Mouse (Mus musculus) neural tube, embryonic 10.5 days (tissue): ENCODE data around the gene Anapc16.

Experiments
- DNase-seq: peaks from one replicate; pipeline ENCODE4 v3.0.0-alpha.2; 2017; ENCODE audit warnings: low spot score; ENCODE audit errors: extremely low spot score

The Anapc16 gene

DNA sequence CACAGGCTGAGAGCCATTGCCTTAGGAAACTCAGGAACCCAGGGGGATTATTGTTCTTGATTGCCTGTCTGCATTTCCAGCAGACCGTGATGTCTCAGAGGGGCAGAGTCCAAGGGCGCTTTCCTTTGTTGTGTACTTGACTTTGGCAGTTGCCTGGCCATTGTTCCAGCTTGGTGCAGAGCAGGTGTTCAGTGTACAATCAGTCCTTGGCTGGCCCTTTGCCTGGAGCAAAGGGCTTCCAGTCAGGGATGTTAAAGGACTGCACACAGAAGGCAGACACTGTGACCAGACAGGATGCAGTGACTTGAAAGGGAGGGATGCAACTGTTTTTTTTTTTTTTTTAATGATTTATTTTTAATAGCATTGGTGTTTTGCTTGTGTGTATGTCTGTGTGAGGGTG, 30.4 kb downstream of the Anapc16 start:
- no peak for DNase-seq

DNA sequence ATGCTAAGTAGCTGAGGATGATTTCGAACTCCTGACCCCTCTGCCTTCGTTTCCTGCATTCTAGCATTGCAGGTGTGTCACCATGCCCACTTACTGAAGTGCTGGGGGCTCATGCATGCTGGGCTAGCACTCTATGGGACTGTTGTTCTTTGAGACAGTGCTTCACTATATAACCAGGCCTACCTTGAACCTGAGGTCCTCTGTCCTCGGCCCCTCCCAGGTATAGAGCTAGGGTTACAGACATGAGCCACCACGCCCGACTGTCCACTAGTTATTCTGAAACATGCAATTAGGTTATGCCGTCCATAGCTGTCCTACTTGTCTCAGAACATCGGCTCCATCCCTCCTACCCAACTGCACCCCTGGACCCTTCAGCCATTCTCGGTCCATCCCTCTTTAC, 31.1 kb downstream of the Anapc16 start:
- DNase-seq = no peak

DNA sequence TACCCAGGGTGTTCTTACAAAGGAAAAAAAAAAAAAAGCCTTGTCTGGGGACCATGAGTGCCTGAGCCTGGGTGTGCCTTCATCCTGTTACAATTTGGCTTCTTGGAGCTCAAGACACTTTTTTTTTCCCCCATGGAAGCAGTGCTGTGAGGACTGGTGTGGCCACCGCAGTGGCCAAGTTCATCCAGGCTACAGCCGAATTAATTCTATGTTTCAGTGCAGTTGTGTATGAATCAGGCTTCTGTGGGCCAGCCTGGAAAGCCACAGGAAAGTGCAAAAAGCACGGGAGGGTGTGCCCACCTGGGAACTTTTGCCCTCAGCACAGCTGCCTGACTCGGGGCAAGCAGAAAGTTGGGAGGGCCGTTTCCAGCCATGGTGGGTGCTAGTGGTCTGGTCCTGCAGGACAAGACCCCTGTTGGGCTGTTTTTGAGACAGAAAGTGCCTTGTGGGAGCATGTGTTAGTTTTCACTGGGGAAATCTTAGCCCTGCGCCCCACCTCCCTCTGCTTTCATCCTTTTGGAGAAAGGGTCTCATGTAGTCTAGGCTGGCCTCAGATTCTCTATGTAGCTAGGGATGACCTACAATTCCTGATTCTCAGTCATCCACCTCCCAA, 32.4 kb downstream of the Anapc16 start:
- no peak for DNase-seq

DNA sequence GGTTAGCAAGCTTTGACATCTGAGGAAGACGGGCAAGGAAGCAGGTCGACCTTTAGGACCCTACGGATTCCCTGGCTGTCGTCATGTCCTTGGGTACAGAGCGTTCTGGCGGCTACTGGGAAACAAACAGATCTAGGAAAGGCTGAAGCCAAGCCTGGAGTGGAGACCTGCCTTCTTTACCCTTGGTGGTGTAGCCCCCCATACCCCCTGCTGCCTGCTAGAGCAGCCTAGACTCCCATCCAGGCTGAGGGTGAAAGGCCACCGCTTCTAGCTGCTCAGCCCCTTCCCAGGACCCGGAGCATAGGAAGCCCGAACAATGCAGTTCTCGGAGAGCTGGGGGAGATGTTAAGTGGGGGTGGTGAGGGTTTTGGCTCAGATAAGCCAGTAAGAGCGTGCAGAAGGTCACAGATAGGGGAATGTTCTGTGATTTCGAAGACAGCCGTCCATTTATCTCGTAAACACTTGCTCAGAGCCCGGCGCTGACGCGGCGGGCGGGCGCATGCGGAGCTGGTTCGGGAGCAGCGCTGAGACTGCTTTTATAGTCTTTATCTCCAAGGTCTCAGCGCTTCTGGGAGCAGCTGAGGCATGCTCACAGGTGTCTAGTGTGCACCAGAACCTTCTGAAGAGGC, 33.0 kb downstream of the Anapc16 start:
- peak; percentile 83 for DNase-seq

DNA sequence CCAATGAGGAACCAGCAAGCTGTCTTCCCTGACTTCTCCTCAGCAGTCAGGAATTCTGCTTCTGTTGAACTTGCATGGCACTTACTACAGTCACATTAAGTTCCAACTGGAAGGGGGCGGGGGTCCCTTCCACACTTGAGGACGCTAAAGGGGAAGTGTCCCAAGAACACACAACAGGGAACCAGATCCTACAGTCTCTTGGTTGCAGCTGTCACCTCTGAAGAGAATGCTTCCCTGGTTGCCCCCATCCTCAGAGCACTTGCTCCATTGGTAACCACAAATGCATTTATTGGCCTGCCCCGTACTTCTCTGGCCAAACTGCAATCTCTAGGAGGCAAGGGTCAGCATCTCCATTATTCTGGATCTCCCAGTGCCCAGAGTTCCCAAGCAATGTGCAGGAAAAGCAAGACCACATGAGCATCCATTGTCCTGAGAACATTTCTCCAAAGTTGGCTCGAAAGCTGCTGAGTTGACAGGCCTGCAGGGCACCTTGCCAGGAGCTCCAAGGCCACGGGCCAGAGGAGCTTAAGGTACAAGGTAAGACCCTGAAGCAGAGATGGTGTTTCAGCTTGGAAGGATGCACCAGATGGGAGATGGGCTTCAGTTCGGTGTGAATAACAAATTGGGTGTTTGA, 35.5 kb downstream of the Anapc16 start:
- DNase-seq = no peak

DNA sequence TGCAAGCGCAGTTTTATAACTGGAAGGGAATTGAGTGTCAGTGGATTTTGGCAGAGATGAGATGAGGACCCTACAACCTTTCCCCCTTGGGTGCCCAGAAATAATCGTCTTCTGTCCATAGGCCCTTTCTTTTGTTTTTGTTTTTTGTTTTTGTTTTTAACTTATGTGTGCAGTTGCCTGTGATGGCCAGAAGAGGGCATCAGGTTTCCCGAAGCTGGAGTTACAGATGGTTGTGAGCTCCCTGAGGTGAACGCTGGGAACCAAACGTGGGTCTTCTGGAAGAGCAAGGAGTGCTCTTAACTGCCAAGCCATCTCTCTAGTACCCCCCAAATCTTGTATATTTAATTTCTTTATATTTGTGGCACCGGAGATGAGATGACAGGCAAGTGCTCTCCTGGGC, 36.2 kb downstream of the Anapc16 start:
- no peak for DNase-seq

DNA sequence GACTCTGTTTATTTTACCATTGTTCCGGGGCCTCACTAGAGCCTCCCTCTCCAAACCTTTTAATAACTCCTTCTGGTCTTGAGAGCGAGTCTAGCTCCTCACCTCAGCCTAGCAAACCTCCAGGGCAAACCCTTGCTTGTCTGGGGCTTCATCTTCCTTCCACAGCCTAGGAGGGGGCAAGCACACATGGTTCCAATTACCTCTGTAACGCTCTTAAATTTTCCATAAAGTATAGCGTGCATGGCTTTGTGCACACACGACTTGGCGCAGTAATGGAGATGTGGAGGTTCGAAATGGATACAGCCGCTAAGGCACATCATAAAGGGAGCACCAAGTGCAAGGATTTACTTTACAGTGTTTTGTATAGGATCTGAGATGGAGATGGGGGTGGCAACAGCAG, 37.1 kb downstream of the Anapc16 start:
- DNase-seq = peak; percentile 56

DNA sequence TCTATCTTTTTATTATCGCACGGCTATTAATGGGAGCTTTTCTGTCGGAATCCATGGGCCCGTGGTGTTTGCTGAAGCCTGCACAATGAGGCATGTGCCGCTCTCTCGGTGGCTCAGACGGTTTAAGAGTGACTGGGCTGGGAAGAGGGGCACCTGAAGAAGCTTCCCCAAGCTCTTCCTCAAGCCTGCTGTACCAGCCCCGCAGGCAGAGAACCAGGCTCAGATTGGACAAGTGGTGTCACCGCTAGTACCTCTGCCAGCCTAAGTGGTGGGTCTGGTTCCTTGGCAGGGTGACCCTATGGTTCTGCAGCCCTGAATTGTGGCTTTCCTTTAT, 37.6 kb downstream of the Anapc16 start:
- no peak for DNase-seq

DNA sequence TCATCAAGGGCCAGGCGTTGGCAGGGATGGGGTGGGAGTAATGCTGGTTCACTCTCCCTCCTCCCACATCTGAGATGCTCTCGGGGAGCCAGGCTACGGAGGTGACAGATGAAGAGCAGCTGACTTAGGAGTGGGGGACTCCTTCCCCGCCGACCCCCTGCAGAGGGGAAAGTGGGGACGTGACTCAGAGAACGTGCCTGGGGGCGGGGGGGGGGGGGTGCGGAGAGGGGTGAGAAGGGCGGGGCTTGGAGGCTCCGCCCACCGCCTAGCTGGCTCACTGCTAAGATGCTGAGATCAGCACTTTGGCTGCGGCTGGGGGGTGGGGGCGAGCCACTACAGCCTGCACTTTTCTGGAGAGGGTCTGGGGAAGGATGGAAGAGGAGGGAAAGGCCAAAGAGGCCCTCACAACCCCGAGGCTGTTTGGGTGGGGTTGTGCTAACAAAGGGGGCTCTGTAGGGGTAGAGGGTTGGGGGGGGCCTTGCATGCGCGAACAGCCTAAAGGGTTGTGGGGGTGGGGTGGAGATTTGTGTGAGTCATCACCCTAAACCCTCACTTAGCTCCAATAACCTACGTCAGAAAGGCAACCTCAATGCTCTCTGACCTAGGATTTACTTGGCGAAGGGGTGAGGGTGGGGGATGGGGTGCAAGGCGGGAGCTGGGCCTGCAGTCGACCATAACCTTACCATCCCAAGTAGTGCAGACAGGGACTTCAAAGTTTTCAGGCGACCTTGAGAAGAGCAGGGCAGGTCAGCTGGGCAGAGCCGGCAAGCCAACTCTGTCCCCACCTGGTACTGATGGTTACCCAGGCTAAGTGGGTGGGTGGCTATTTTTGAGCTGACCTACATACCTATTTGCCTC, 38.2 kb downstream of the Anapc16 start:
- DNase-seq = peak; percentile 80

DNA sequence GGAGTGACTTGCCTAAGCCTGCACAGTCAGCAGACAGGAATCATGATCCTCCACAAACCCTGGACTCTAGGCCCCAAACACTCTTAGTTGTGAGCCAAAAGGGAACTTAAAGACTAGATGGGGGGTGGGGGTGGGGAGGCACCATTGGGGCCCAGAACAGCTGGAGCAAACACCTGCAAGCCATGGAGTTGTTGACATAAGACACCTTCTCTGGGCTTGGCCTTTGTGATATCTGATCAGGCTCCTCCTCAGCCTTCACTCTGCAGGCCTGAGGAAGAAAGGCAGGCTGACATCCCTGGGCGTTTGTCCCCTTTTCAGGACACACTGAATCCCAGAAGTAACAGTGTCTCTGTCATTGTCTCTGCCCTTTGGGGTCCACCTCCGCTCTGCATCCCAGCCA, 39.3 kb downstream of the Anapc16 start:
- no peak for DNase-seq

DNA sequence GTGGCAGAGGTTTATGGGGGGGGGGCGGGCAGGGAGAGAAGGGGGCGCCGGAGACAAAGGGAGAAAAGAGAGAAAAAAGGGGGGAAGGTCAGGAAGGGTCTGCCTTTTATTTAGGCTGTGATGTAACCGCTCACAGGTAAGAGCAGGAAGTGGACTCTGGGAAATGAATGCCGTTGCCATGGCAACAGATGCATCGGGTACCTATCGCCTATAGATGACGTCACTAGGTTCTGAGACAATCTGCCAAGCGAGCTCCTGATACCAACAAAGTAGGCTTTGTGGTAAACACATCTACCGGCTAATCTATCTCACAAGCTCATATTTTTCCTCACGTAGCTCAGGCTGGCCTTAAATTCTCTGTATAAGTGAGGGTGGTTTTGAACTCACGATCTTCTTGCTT, 43.4 kb downstream of the Anapc16 start:
- DNase-seq = no peak

DNA sequence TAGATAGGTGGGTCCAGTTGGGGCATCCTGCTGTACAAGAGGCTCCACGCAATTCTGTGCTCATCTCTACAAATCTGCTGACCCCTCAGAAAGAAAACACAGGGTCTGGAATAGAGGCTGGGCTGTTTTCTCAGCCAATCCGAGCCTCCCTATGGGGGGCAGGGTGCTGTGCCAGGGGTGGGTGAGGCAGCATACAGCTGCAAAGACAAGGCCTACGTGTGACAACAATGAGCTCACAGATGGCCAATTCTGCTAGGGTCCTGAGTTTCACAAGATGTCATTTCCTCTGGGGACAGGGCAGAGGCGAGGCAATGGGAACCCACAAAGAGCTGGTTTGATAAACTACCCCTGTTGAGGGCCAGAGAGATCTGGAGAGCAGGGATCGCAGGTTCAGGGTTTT, 44.5 kb downstream of the Anapc16 start:
- no peak for DNase-seq

DNA sequence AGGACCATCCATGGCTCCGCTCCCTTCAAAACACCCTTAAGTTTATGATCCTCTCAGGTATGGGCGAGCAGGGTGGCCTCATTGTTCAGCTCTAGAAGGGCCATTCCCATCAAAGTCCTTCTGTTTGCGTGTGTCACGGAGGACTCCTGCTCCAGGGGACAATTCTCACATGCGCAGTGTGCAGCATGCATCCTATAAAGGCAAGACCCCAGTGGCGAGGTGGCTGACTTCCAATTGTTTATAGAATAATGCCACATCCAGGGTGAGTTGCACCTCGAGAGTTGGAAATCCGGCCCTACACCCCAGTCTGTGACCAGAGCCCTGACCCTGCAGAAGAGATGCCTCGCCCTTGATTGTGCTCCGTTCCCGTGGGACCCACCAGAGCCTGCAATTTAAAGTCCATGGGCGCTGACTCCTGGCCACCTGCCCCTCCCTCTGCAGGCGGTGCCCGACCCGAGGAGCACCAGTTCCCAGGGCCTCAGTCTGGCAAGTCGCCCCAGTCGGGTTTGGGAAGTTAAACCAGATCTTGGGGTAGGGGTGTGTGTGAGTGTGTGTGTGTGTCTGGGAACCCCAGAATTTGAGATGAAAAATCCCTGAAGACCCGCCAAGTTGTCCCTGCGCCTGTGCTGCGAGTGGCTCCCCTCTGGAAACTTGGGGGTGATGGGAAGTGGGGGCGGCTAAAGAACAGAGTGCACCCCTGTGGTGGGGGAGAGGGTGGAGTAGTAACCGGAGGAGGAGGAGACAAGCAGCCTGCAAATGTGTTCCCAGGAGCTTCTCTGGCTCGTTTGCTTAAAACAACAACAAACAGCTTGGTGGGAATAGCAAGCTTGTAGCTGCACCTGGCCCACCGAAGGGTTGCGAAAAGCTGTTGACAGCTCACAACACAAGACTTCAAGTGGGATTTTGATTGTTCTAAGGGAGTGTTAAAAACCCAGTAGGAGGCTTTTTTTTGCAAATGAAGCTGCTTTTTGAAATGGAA, 45.5 kb downstream of the Anapc16 start:
- DNase-seq = no peak

DNA sequence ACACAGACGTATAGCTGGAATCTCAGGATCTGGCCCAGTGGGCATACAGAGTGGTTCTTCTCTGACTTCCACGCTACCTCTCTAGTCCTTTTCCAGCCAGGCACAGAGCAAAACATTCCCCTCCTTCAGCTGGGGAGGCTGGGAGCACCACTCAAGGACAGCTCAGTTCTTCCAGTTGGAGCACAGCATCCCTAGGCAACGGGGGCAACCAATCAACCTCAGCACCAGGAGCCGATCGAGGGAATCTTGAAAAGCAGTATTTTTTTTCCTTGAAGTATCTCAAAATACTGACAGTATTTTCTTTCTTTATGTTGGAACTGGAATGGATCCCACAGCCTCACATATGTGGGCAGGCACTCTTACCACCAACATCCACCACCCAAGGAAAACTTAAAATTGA, 46.3 kb downstream of the Anapc16 start:
- DNase-seq = no peak

DNA sequence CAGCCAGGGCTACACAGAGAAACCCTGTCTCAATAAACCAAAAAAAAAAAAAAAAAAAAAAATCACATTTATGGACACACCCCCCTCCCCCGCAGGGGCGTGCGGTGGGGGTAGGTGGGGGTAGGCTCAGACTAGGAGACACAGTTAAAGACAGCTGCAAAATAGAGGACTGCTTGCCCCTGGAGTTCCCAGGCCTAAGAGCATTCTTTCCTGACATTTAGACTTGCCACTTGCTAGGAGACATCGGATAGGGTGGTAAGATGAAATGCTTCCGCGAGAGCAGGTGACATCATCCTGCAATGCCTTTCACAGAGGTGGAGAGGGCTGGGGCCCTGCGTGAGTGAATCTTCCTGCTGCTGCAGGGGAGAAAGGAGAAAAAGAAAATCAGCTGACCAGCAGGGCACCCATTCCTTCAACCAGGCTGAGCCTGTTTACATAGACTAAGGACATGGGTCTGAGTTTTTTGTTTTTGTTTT, 49.3 kb downstream of the Anapc16 start:
- DNase-seq = no peak

DNA sequence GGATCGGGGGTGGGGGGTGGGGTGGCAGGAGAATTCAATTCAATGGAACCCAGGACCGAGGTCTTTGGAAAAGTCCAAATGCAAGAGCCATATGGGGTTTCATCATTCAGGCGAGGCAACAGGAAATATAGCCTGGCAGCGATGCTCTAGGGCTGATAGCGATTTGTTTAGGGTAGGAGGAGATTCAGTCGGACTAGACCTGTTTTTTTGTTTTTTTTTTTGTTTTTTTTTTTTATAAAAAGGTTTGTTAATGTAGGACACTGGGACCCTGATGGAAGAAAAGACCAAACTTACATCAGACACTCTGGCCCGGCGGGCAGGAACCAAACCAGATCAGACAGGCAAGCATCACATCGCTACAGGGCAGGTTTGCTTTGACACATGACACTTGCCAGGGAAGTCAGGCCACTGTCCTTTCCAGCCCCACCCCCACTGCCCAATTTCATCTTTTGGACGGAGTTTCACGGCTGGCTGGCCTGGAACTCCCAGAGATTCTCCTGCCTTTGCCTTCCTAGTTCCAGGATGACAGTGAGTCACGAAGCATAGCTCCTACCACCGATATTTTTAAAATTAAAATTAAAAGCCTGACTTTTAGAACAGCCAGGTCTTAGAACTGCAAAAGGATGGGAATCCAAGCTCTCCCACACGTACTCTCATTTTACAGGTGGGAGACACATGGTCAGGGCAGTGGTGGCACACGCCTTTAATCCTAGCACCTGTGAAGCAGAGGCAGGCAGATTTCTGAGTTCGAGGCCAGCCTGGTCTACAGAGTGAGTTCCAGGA, 50.0 kb downstream of the Anapc16 start:
- peak; percentile 52 for DNase-seq

DNA sequence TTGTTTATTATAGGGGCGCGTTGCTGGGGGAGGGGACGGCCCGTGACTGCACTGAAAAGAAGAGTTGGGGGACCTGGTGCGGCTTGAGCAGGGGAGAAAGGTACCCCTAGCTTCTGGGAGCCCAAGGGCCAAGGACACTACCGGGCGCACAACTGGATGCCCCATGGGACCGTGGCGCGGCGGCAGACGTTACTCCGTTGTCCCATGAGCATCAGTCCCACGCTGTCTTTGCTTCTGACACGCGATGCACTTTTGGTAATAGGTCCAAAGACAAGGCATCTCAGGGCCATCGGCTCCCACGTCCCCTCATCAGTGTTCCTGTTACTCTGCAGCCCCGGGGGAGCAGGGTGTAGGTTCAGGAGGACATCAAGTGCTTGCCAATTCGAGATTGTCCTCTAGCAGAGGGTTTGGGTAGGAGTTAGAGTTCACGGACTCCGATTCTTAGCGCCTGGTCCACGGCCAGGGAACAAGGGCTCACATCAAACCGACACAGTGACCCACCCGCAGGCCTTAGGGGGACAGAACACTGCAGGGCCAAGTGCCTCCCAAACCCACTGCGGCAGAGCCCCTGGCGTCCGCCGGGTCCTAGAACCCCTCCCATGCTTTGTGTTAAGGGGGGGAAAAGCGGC, 50.7 kb downstream of the Anapc16 start:
- peak; percentile 80 for DNase-seq

DNA sequence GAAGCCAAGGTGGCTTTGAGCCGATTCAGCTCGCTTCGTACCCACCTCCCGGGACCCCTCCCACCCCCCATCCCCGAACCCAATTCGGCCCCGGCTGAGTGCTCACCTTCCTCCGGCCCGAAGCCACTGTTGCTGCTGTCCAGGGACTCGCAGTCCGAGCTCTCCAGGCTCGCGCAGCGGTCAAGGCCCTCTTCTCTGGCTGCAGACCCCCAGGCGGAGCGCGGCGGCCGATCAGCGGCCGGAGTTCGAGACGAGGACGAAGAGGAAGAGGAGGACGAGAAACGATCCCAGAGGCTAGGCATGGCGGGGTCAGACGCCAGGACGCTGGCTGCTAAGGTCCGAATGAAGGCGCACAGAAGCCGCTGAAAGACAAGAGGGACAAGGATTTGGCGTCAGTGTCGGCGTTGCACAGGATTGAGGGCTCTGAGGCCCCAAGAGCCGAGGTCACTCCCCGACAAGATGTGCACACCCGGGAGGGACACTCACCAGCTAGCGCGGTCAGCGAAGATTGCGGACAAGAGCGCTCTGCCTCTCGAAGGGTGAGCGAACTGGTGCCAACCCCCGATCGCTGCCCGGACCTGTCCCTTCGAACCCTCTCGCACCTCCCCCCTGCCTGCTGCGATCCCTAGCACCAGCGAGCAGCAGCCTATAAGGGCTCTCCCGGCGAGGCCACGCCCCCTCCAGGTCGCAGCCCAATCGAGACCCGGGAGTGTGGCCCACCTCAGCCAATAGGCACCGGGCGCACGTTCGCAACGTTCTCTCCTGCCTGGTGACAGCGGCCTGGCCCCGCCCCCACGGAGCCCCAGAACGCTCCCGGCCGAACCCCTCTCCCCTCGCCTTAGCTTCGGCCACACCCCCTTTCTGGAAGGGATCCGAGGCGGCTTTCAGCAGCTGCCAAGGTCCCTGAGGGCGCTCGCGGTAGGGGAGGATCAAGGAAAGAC, 51.5 kb downstream of the Anapc16 start, which contains the start of gene Ddit4:
TSS of gene Ddit4 (minus strand) at position 624 of the 941 bp plus-strand sequence.
- DNase-seq = peak; percentile 99
